Mouse (Mus musculus) forebrain, embryonic 16.5 days (tissue): ENCODE measurements around the gene 4921530L21Rik. TPM values are rescaled to one million over a fixed set of nuclear protein-coding genes. Genes with fewer than 3 reads are reported as not detected.

Experiments
- ATAC-seq: fragments of 200-750 bp; cut with Nextera tagmentation; 2 replicates; pipeline ENCODE4 v1.8.0; 2017; ENCODE audit warnings: mild to moderate bottlenecking, moderate library complexity
- H3K27ac ChIP-seq: fragments of 300-500 bp; sonication (generic); 2 replicates; pipeline ENCODE4 v1.5.1; 2014; ENCODE audit warnings: low read length, control low read depth
- H3K27me3 ChIP-seq: fragments of 300-500 bp; sonication (generic); replicated peaks from 2 replicates; pipeline ENCODE4 v1.6.1; 2014; ENCODE audit warnings: low read length; ENCODE audit not compliant: control insufficient read depth, insufficient read depth
- H3K36me3 ChIP-seq: fragments of 300-500 bp; sonication (generic); 2 replicates; pipeline ENCODE4 v1.6.1; 2014; ENCODE audit not compliant: control insufficient read depth, insufficient read depth
- H3K4me1 ChIP-seq: fragments of 300-500 bp; sonication (generic); replicated peaks from 2 replicates; pipeline ENCODE4 v1.6.1; 2014; ENCODE audit warnings: low read length; ENCODE audit not compliant: control insufficient read depth, insufficient read depth
- H3K4me2 ChIP-seq: fragments of 300-500 bp; sonication (generic); 2 replicates; pipeline ENCODE4 v1.6.1; 2014; ENCODE audit warnings: mild to moderate bottlenecking, low read length, control low read depth
- H3K4me3 ChIP-seq: fragments of 300-500 bp; sonication (generic); replicated peaks from 2 replicates; pipeline ENCODE4 v1.5.1; 2014; ENCODE audit warnings: mild to moderate bottlenecking, low read length, control low read depth
- H3K9ac ChIP-seq: fragments of 300-500 bp; sonication (generic); replicated peaks from 2 replicates; pipeline ENCODE4 v1.6.1; 2014; ENCODE audit warnings: low read depth, low read length, control low read depth
- H3K9me3 ChIP-seq: fragments of 300-500 bp; sonication (generic); 2 replicates; pipeline ENCODE4 v1.6.1; 2016; ENCODE audit warnings: low read length; ENCODE audit not compliant: control insufficient read depth
- WGBS: fragments of 180-500 bp; shearing (Covaris S2); extraction: QIAGEN DNeasy Blood & Tissue Kit; methylation state at CpG from one replicate; pipeline ENCODE4 v1.1.7; 2014; 5-methylcytosine and 5-hydroxymethylcytosine counted together
- polyA plus RNA-seq: library from polyadenylated mRNA; unstranded; fragments of >200 nt; fragmentation: Nextera tagmentation; extraction: Ambion mirVana; gene quantifications from 2 replicates; pipeline ENCODE4 v1.2.1, GENCODE M21; 2015

The 4921530L21Rik gene
- not detected in 2 replicates for polyA plus RNA-seq

- Histone ChIP-seq H3K27me3 (no peaks in the 10 kb centered on the region), H3K36me3 (no peaks in the 10 kb centered on the region), H3K9me3 (no peaks in the 10 kb centered on the region), H3K27ac (no peak within 1 kb of the TSS), H3K4me1 (peaks cover 12% of the 10 kb centered on the region), H3K4me3 (no peak within 1 kb of the TSS), H3K9ac (no peak within 1 kb of the TSS), H3K4me2 (no peak within 1 kb of the TSS)
- ATAC-seq, result no peak
- WGBS, result 93% methylated on average over 1 of the region's 1 CpGs
Observed at GRCm38 (mm10) chr14:95880954-95881353, at the start of gene 4921530L21Rik. Gene 4921530L21Rik (plus strand): TSS chr14:95881254.

- H3K36me3 ChIP-seq, result no peaks in the 10 kb centered on the region
- no peak overlapping the region for H3K9ac ChIP-seq
- 59% methylated on average over 3 of the region's 3 CpGs for WGBS
- no peaks in the 10 kb centered on the region for H3K4me1 ChIP-seq
- H3K4me2 ChIP-seq, result no peak overlapping the region
- no peaks in the 10 kb centered on the region for H3K27me3 ChIP-seq
- H3K9me3 ChIP-seq, result no peaks in the 10 kb centered on the region
- ATAC-seq, result no peak
- no peak overlapping the region for H3K27ac ChIP-seq
- H3K4me3 ChIP-seq, result no peak overlapping the region
Observed at GRCm38 (mm10) chr14:95833866-95834265, 47.2 kb upstream of the 4921530L21Rik start.

DNA sequence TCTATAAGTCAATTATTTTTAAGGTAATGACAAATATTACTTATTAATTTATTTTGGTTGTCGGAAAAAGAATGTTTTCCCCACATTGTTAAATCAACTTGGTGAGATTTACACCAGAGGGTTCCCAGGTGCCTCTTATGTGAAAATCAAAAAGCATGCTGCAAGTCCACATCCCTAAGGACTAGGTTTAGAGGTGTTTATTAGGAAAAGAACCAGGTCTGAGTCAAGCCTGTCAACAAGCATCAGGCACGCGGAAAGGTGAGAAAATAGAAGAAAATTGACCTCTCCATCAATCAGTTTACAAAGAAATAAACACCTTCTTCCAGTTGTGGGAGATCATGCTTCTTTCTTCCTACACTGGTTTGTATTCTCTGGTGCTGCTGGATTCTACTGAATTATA is 18.1 kb upstream of the 4921530L21Rik start:
- Histone ChIP-seq H3K9ac (no peak overlapping the region), H3K4me3 (no peak overlapping the region), H3K4me1 (peaks cover 6% of the 10 kb centered on the region; the same call in 1 of the 2 replicates), H3K27me3 (no peaks in the 10 kb centered on the region), H3K4me2 (no peak overlapping the region), H3K27ac (no peak overlapping the region), H3K9me3 (no peaks in the 10 kb centered on the region), H3K36me3 (no peaks in the 10 kb centered on the region)
- WGBS, result 81% methylated on average over 3 of the region's 3 CpGs
- ATAC-seq, result no peak

- WGBS, result 22% methylated on average over 7 of the region's 7 CpGs
- Histone ChIP-seq H3K9ac (no peak overlapping the region), H3K4me2 (no peak overlapping the region), H3K27me3 (no peaks in the 10 kb centered on the region), H3K9me3 (no peaks in the 10 kb centered on the region), H3K36me3 (no peaks in the 10 kb centered on the region), H3K4me3 (no peak overlapping the region), H3K4me1 (peaks cover 6% of the 10 kb centered on the region; the same call in 1 of the 2 replicates), H3K27ac (no peak overlapping the region)
- ATAC-seq, result peak; percentile 96
Observed at GRCm38 (mm10) chr14:95865676-95866416, 15.2 kb upstream of the 4921530L21Rik start.

- no peak overlapping the region for H3K4me2 ChIP-seq
- no peak for ATAC-seq
- 56% methylated on average over 5 of the region's 5 CpGs for WGBS
Observed at GRCm38 (mm10) chr14:95872020-95872419, 9.0 kb upstream of the 4921530L21Rik start.

GRCm38 (mm10) chr14:95876785-95877510 is 4.1 kb upstream of the 4921530L21Rik start:
- H3K27me3 ChIP-seq, result no peaks in the 10 kb centered on the region
- no peaks in the 10 kb centered on the region for H3K36me3 ChIP-seq
- no peak overlapping the region for H3K4me2 ChIP-seq
- H3K9me3 ChIP-seq, result no peaks in the 10 kb centered on the region
- H3K27ac ChIP-seq, result no peak overlapping the region
- H3K9ac ChIP-seq, result no peak overlapping the region
- H3K4me1 ChIP-seq, result peaks cover 12% of the 10 kb centered on the region
- ATAC-seq, result peak; percentile 96
- 20% methylated on average over 3 of the region's 3 CpGs for WGBS
- no peak overlapping the region for H3K4me3 ChIP-seq

More at GRCm38 (mm10) chr14:95872020-95872419, 9.0 kb upstream of the 4921530L21Rik start:
- Histone ChIP-seq H3K27me3 (no peaks in the 10 kb centered on the region), H3K4me3 (no peak overlapping the region), H3K36me3 (no peaks in the 10 kb centered on the region), H3K4me1 (peaks cover 6% of the 10 kb centered on the region; the same call in 1 of the 2 replicates), H3K9me3 (no peaks in the 10 kb centered on the region), H3K27ac (no peak overlapping the region), H3K9ac (no peak overlapping the region)

DNA sequence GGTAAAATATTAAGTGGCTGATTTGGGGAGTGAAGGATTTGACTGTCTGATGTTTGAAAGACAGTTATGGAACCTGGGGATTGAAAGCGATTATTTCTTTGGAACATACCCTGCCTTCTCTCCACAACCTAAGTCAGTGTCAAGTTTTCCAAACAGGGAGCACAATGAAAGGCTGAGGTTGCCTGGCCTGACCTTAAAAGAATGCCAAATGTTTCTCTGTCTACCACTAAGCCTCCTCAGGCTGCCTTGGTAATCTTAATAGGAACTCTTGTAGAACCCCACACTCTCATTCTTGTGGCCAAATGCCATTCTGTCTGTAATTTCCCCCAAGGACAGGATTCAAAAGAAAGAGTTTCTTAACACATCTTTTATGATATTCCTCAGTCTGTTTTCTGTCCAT is 3.5 kb upstream of the 4921530L21Rik start:
- H3K9me3 ChIP-seq, result no peaks in the 10 kb centered on the region
- no peak overlapping the region for H3K9ac ChIP-seq
- H3K27me3 ChIP-seq, result no peaks in the 10 kb centered on the region
- no peak overlapping the region for H3K4me2 ChIP-seq
- no peak overlapping the region for H3K27ac ChIP-seq
- H3K4me1 ChIP-seq, result peaks cover 12% of the 10 kb centered on the region
- ATAC-seq, result peak; percentile 49
- WGBS, result 65% methylated on average over 1 of the region's 1 CpGs
- H3K36me3 ChIP-seq, result no peaks in the 10 kb centered on the region
- H3K4me3 ChIP-seq, result no peak overlapping the region

DNA sequence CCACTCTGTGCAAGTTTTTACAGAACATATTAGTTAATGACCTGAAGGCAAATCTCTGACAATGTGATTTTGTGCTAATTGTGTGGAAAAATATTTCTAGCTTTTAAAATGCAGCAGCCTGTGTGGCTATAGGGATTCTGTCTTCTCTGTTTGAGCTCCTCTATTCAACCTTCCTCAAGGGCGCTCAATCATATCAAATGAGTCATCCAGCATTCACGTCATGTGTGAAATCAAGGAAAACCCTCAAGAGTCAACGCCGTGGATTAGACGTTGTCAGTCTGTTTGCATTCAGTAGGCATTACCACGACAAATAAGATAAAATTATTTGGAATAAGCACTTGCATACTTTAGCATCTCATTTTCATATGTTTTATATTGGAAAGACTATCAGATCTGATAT is 18.4 kb downstream of the 4921530L21Rik start:
- Histone ChIP-seq H3K27me3 (no peaks in the 10 kb centered on the region), H3K27ac (no peak overlapping the region), H3K4me3 (no peak overlapping the region), H3K4me1 (0 out of 2 replicates have a peak, but pooled peaks cover 2% of the 10 kb centered on the region), H3K36me3 (no peaks in the 10 kb centered on the region), H3K4me2 (no peak overlapping the region), H3K9ac (no peak overlapping the region), H3K9me3 (no peaks in the 10 kb centered on the region)
- 15% methylated on average over 6 of the region's 6 CpGs for WGBS
- peak; percentile 64; the same call in 1 of the 2 replicates for ATAC-seq

DNA sequence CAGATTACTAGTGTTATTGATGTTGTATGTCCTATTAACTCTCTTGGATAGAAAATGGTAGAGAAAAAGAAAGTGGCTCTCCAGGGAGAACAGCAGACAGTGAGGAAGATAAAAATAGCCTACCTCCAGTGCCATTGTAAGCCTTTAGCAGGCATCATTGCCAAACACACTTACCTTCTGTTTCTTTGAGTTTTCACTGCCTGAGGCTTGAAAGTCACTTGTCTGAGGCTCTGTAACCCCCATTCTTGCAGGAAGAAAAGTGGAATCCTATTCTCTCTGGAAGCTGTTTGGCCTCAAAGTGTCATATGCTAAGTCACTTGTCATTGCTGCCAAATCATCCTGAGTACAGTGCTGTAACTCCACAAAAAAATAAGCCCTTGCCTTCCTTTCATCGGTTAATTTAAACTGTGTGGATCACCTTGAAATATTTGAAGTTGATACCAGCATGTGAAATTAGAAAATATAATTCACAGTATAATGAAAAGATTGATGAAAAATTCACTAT is 23.6 kb downstream of the 4921530L21Rik start:
- no peaks in the 10 kb centered on the region for H3K36me3 ChIP-seq
- H3K4me3 ChIP-seq, result no peak overlapping the region
- ATAC-seq, result no peak
- no peaks in the 10 kb centered on the region for H3K4me1 ChIP-seq
- H3K9ac ChIP-seq, result no peak overlapping the region
- H3K9me3 ChIP-seq, result no peaks in the 10 kb centered on the region
- no peak overlapping the region for H3K4me2 ChIP-seq
- no peak overlapping the region for H3K27ac ChIP-seq
- no peaks in the 10 kb centered on the region for H3K27me3 ChIP-seq
- 94% methylated on average over 1 of the region's 1 CpGs for WGBS
